Mouse (Mus musculus) thymus, adult 2 months (tissue): ENCODE results near the gene Cdk14.

Experiments used
- CTCF ChIP-seq: fragments of 200-500 bp; IDR thresholded peaks from 2 replicates; pipeline ENCODE4 v1.5.1; 2012; ENCODE audit warnings: mild to moderate bottlenecking, control low read depth, low read length, moderate library complexity, borderline replicate concordance; ENCODE audit not compliant: control insufficient read depth, poor library complexity, insufficient read depth; ENCODE audit errors: extremely low read depth
- POLR2A ChIP-seq: fragments of 200-500 bp; IDR thresholded peaks from 2 replicates; pipeline ENCODE4 v1.6.1; 2012; ENCODE audit warnings: mild to moderate bottlenecking, low read length, control low read depth, moderate library complexity; ENCODE audit not compliant: control insufficient read depth, poor library complexity, insufficient read depth; ENCODE audit errors: extremely low read depth

GRCm38 (mm10) chr5:4878934-4879333 lies 541.2 kb downstream of the Cdk14 start:
- TF ChIP-seq POLR2A (no peak), CTCF (no peak)
